Mouse (Mus musculus): ENCODE data around the gene Sult2b1.

DNA sequence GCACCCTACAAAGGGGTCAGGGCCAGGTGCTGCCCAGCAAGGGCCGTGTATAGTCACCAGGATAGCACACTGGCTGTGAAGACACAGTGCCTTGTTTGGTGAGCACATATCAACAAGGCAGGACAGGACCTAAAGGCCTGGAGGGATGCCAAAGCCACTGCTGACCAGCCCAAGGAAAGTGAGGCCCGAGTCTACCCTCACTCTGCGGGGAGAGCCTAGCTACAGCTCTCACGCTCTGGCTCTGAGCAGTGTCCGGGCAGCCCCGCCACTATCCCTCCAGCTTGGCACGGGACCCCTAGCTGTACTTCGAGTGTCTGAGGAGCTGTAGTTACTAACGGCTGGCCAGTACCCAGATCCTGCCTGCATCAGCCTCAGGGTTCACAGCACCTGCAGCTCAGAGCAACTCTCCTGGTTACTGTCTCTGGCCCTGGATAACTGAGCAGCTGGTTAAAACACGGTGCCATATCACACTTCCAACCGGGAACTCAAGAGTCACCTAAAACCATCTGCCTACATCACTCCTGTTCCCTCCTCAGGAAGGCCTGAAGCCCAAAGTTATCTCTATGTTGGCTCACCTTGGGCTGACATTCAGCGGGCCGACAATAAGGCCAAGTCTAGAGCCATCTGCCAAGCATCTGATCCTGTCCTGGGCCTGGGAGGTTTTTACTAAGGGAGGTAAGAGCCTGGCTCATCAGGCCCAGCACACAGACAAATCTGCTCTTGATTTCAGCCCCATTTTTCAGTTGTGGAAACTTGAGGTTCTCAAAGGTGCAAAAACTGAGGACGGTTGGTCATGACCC is 25.0 kb upstream of the Sult2b1 start:
- no peak for TF ChIP-seq POLR2A (IDR thresholded peaks at IDR 0.05; ENCODE audit: borderline replicate concordance, extremely low read depth, insufficient read depth, insufficient read length, poor library complexity, severe bottlenecking)
- no peak for TF ChIP-seq CTCF (IDR thresholded peaks at IDR 0.05; ENCODE audit: borderline replicate concordance, extremely low read depth, insufficient read depth, insufficient read length)
